Mouse (Mus musculus) lung, postnatal 25 days (tissue): ENCODE measurements at regions not wholly inside any gene's neighbourhood (a gene's known extent, or its start where the extent isn't known, plus 50 kb on each side); places are given as distances from the start of the nearest gene placed in this dataset.

Source experiments
- DNase-seq: peaks from one replicate; pipeline ENCODE4 v3.0.0; 2022; ENCODE audit warnings: low spot score

DNA sequence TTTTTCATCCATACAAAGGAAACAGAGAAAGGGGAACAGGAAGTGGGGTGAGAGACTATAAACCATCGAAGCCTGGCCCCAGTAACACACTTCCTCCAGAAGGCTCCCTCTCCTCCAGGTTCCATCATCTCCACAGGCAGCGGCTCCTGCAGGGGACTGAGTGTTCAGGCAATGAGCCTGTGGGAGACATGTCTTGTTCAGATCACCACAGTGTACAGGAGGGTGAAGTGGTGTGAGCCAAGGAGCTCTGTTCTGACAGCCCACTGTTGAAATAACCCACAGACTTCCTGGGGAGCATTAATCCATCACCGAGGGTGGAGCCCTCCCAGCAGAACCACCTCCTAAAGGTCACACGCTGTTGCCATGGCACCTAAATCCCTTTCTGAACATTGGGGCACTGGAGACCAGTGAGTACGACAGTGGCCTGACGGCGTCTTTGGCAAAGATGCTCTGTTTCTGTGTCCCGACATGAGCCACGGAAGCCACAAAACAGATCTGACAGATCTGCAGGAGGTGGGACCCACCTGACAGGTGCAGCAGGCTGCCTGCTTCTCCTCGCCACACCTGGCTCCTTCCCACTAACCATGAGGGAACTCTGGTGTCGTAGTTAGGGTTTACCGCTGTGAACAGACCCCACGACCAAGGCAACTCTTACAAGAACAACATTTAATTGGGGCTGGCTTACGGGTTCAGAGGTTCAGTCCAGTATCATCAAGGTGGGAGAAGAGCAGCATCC, 60.9 kb downstream of the Psmg1 start:
- DNase-seq, result no peak

DNA sequence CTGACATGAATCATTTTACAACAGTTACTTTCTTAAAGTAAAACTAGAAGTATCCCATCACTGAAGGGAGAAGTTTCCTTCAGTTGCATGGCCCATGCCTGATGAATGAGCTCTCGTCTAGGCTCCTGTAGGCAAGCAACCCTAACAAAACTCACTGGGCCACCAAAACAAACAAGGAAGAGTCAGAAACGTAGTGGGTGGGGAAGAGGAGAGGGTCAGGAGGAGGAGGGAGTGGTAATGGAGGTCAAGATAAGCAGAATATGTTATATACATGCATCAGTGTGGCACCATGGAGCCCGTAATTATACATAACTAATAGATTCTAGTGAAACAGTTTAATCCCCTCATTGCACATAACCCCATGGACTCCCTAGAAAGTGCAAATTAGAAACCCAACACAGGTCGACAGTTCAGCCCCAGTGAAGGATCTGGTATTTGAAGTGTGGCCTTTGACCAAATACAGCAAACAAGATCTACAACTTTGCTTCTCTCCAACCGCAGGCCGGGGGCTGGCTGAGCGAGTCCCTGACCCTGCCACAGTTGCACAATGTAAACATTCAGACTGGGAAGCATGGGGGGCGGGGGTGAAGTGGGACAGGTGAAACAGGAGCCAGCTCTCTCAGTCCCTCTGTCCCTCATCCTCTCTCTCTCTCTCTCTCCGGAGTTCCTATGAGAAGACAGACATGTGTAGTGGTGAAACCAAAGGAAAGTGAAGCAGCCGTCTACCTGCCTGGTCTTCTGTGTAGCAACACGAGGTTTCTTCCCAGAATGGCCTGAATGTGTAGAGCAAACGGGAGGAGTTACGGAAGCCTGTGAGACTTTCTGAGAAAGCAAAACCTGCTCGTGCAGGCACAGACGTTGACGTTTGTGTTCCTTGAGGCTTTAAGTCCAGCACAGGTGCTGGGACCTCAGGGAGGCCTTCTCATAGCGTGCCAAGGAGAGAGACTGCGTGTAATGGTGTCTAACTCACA, 62.2 kb downstream of the Psmg1 start:
- peak; percentile 54 for DNase-seq

DNA sequence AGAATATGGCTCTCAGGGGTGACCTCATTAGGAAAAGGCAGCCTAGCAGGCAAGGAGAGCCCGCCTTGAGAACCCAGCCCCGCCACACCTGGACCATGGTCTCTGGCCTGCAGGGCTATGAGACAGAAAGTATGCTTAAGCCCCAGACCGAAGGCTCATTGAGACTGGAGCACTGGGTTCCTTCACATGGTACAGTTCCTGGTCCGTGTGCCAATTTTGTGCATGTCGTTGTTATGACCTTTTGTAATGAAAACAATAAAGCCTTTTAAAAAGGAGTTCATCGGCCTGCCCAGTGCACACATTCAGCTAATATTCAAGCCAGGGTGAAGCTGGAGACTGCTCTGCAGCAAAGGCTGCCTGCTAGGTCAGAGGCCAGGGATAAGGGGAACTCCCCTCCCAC, 64.2 kb downstream of the Psmg1 start:
- no peak for DNase-seq

DNA sequence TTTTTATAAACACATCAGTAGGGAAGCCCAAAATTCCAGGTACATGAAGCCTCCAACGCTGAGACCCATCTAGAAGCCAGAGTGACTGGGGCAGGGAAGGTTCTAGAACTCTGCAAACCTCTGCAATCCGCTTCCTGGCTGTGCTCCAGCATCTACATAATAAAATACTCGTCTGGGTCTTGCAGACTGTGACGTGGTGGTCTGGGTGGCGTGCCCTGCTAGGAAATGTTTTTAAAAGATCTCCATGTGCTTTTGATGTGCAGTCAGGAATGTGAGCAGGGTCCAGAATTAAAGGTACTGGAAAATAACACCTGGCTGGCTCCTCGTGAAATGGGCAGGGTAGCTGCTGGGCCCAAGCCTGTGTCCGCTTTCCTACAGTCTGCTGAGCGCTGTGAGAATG, 66.0 kb downstream of the Psmg1 start:
- DNase-seq, result no peak

DNA sequence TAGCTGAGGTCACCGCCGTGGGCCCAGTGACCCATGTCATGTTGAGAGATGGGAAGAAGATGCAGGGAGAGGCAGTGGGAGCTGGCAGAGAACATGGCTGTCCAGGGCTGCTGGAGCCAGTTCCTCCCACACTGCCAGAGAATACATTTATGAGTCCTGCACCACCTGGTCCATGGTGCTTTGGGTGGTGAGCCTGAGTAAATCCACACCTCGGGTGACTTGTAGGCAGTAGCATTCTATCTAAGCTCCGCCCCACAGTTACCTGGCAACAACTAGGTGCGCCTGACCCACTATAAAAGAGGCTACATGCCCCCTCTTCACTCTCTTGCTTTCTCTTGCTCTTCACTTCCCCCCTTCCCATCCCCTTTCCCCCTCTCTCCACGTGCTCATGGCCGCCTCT, 66.8 kb downstream of the Psmg1 start:
- DNase-seq, result no peak

DNA sequence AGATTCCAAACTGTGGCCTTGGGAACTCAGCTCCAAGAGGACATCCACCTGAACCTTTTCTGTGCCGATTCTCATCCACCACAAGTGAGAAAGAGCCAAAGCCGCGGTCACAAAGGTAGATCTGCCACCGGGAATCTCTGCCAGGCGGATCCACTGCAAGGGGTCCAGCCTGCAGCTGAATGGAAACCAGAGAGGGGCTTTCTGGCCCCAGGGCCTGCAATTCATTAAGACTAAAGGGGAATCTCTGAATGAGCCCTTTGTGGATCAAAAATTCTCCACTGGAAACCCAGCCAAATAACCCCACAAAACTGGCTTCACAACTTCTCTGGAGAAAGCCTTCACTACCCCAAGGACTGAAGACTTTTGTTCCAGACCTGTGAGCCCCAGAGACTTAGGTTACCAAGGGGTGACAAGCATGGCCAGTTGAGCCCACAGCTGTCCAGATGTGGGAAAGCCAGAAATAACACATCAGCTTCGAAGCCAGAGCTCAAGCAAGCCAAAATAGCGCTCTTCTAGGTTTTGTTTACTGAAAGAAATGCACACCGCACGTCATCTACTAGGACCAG, 68.3 kb downstream of the Psmg1 start:
- DNase-seq, result no peak

DNA sequence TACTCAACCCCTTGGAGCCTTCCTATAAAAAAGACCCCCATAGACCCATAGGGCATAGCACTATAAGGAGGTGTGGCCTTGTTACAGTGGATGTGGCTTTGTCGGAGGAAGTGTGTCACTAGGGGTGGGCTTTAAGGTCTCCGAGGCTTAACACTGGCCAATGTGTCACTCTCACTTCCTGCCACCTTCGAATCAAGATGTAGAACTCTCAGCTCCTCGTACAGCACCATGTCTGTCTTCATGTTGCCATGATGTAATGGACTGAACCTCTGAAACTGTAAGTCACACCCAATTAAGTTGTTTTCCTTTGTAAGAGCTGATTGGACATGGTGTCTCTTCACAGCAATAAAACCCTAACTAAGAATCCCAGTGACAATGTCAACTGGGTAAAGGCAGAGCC, 69.6 kb downstream of the Psmg1 start:
- DNase-seq, result no peak

DNA sequence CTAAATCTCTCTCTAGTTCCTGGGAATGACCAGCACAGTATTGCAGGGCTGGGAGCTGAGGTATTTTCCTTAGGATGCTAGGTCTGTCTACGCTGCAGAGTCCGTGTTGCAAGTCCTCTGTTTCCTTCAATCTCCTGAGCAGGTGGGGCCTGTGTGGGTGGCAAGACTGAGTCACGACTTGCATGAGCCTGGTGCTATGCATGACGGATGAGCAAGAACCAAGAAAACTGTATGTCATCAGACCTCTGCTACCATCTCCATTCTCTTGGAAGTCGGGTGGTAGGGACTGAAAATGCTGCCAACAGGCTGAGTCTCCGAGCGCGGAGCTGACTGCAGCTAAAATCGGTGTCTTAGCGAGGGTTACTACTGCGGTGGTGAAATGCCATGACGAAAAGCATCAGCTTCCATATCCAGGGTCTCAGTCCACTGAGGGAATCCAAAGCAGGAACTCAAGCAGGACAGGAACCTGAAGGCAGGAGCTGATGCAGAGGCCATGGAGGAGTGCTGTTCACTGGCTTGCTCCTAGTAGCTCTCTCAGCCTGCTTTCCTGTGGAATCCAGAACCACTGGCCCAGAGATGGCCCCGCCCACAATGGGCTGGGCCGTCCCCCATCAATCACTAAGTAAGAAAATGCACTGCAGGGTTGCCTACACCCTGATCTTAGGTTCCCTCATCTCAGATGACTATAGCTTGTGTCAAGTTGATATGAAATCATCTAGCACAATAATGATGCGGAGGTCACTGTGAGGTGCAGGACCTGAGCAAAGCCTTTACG, 71.9 kb downstream of the Psmg1 start:
- DNase-seq, result no peak

DNA sequence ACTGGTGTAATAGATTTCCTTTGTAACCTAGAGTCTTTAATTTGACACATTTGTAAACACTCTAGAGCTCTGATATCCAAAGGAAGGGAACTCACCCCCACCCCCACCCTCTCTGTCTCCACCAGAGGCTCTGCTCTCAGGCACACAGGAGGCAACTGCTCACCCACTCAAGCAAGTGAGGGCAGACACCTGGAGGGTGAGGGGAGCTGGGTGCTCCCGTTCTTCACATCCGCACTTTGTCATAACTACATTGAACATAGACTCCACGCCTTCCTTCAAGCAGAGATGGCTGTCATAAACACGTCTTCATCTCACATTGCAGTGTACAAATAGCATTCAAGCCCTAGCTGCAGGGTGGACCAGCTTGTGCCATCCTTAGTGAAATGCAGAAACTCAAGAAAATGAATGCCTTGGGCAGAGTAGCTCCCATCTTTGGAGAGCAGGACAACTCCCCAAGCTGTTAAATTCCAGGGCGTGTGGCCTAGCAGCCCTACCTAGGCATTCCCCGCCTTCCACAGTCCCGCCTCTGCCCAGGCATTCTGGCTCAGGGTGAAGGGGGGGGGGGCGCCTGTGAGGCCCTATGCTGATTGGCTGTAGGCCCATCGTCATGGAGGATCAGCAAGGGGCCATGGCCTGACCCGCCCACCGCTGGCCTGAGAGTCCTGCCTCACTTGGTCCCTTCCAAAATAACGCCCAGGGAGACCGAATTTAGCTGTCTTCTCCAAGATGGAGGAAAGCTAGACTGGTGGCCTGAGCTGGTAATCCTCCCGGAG, 72.9 kb downstream of the Psmg1 start:
- DNase-seq, result no peak

DNA sequence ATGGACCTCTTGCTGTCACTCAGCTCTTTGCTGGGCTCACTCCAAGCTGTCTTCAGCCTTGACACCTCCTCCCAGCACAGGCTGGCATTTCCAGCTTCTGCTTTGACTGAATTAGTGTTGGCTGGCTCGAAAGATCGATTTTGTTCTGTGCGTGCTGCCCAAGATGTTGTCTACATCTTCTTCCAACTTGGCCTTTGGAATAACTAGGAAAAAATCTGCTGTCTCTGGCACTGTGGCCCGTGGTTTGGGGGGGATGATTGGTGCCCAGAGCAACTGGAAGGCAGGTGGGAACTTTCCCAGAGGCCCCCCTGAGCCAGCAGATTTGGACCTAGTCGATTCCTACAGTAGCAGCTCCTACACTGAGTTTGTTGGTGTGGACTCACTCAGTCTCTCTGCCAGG, 76.9 kb downstream of the Psmg1 start:
- DNase-seq, result no peak

DNA sequence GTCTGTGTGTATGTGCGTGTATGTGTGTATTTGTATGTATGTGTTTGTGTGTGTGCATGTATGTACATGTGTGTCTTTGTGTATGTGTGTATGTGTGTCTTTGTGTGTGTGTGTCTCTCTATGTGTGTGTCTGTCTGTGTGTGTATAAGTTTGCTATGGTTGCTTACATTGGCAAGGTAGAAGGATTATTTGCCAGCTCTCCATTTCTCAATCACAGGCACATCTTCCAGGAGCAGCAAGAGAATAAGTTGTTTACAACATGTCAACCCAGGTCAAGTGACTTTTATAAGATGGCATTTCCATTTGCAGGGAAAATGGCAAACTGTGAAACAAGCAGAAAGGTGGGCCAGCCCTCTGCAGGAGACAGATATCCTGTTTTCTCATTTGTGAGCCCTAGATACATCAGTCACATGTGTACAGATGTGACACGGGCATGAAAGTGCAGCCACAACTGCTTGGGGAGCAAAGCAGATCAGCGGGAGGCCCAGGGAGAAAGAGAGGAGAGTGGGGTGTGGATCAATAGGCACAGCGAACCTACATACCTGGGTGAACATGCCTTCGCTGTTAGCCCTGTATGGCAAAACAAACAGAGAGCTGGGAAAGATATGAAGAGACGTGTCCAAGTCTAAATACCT, 86.1 kb downstream of the Psmg1 start:
- no peak for DNase-seq

DNA sequence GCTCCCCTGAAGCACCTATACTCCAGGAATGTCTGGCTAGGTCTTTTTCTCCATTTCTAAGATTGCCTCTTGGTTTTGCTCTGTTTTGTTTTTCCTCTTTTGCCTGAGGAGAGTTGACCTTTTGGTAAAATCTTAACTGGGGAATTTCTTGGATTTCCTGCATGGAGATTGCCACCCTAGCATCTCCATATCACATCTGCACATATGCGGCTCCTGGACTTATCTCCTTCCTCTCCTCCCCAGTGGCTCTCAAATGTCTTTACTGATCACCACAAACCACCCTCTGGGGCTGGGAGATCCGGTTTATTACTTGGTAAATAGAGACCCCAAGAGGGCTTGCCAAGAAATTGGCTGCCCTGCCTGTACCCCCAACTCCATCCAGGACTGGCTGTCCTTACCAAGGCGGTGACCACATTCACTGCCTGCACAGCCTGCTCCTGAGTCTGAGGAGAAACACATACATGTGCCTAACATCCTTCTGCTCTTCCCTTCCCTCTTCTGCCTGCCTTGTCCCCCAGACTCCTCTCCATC, 87.3 kb downstream of the Psmg1 start:
- no peak for DNase-seq

DNA sequence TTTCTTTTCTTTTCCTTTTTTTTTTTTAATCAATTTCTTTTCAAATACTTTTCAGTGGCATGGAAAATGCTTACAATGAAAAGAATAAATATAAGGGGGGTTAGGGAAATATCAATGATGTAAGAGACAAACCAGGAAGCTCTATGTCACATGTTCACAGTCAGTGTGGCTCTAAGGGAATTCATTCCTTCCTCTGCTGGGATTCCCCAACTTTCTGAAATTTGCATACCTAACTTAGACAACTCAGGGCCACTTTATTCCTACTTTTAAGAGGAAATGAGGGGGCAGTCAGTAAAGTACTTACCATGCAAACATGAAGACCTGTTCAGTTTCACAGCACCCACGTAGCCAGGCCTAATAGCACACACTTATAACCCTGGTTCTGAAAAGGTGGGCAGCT, 88.6 kb downstream of the Psmg1 start:
- no peak for DNase-seq

DNA sequence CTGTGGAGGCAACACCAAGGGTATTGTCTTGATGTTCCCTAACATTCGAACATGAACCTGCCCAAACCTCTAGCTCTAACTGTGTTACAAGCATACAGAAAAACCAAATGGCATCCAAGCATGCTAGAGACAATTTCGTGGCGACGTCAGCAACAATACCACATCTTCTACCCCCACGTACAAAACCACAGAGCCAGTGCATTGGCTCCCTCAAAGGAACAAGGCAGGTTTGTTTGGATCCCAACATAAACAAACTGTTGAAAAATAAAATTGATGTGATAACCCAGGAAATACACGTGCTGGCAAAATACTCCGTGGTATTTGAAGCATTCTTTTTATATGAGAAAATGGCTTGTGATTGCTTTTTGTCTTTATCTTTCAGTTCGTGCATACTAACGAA, 89.4 kb downstream of the Psmg1 start:
- DNase-seq, result no peak

DNA sequence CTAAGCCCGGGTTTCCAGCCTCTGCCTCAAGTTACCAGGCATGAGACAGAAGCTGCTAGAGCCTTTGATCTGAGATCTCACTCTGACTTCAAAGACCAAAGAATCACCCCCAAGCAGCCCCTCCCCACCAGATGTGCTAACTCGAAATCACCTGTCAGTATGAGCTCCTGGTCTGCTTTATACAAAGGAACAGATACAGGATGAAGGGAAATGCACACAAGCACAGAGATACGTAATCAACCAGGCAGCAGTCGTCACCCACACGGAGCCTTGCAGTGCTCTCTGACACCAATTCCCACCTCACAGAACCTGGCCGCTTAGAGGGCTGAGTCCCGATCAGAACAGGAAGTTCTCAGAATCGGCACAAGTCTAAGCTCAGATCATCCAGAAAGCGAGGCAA, 90.6 kb downstream of the Psmg1 start:
- no peak for DNase-seq

DNA sequence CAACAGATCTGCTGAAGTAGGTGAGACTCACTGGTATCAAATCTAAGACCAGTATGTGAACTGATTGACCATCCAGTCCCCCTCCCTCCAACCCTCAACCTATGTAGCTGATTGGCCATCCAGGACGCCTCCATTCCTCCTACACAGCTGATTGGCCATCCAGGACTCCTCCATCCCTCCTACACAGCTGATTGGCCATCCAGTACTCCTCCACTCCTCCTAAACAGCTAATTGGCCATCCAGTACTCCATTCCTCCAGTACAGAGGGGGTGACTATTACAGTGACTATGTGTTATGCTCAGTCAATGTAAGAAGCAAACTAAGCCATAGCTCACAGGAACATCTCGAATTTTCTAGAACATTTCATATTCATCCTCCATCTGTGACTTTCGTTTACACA, 91.1 kb downstream of the Psmg1 start:
- DNase-seq, result no peak

DNA sequence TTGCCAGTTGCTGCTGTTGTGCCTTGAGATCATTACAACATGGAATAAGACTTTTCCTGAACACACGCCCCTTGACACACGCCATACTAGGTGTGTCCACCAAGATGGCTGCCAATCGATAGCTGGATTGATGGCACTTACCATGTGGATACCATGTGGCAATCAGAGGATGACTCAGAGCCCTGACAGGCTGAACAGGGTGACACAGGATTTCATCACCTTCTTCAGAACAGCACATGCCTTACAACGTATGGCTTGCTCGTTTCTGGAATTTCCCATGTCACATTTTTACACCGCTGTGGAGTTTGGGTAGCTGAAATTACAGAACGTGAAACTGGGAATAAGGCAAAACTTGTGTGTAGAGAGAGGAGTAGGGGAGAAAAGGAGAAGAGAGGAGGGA, 92.9 kb downstream of the Psmg1 start:
- DNase-seq, result no peak

DNA sequence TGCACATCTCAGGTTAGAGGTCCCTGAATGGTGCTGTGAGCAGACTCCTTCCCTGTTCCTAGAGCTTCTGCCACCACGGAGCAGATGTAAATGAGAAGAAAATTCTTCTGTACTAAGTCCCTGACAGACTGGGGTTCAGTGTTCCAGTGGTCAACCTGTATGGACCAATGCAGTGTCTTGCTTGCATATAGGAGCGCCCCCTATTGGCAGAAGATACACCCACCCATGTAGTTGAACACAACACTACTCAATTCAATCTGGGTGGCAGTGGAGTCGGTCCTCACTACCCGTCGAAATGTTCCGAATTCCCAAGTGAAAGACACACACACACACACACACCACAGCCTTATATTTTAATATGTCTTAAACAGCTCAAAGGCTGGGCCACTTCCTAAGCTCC, 94.6 kb downstream of the Psmg1 start:
- no peak for DNase-seq

DNA sequence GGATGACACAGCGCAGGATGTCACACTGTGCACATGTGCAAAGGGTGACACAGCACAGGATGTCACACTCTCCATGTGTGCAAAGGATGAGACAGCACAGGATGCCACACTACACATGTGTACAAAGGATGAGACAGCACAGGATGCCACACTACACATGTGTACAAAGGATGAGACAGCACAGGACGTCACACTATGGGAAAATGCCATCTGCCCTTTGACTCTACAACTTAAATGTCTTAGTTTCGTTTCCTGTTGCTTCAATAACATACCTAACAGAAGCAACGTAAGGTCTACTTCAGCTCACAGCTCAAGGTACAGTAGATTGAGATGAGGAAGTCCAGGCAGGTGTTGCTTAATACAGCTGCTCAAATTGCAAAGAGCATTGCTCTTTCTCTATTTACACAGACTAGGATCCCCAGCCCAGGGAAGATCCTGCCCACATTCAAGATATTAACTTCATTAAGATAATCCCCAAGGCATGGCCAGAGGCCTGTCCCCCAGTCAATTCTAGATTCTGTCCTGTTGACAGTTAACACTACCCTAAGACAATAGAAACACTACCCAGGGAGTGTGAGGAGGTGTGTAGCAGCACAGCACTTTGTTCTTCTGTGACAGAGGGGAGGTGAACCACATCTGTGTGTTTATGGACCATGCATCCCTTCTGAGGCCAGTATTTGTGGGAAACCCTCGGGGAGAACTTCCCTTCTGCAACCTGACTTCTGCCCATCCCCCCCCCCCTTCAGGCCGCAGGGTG, 97.0 kb downstream of the Psmg1 start:
- no peak for DNase-seq

DNA sequence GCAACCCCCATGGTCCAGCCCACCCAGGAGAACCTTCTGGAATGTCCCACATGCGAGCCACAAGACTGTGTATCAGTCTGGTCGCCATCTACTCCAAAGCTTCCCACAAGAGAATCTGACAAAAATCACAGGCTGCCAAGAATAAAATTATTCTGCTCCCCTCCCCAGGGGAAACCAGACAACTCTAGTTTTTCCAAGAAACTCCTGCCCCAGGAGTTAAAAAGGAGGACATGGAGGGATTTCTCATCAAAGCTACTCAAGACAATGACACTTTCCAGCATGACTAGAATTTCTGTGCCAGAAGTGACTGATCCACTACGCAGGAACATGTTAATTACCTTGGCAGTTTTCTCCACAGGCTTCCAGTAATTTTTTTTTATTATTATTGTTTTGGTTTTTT, 98.4 kb downstream of the Psmg1 start:
- DNase-seq, result no peak
